Mouse (Mus musculus) liver, embryonic 14.5 days (tissue): Measurements from ENCODE around the gene Sar1b. TPM values are rescaled to one million over a fixed set of nuclear protein-coding genes. Genes with fewer than 3 reads are reported as not detected.

Source experiments
- ATAC-seq: fragments of 200-750 bp; cut with Nextera tagmentation; 2 replicates; pipeline ENCODE4 v1.8.0; 2017; ENCODE audit warnings: moderate number of reproducible peaks, mild to moderate bottlenecking, moderate library complexity; ENCODE audit not compliant: insufficient read depth
- DNase-seq, 3 experiments: peaks; one replicate each; pipeline ENCODE4 v3.0.0-alpha.2; 2012 to 2013; ENCODE audit warnings: low read depth in 3 of 3, low spot score in 3 of 3
- H3K27ac ChIP-seq: fragments of 300-500 bp; sonication (generic); 2 replicates; pipeline ENCODE4 v1.5.1; 2014; ENCODE audit warnings: moderate library complexity, mild to moderate bottlenecking, control low read depth, inconsistent platforms
- H3K27me3 ChIP-seq: fragments of 300-500 bp; sonication (generic); 2 replicates; pipeline ENCODE4 v1.6.1; 2014; ENCODE audit warnings: mild to moderate bottlenecking, low read length, moderate library complexity; ENCODE audit not compliant: control insufficient read depth, insufficient read depth
- H3K36me3 ChIP-seq: fragments of 300-500 bp; sonication (generic); replicated peaks from 2 replicates; pipeline ENCODE4 v1.6.1; 2014; ENCODE audit warnings: low read depth; ENCODE audit not compliant: control insufficient read depth, insufficient read depth
- H3K4me1 ChIP-seq, 2 experiments: fragments of 200-500 bp in 1 of 2; fragments of 300-500 bp in 1 of 2; sonication (generic) in 1 of 2; replicated peaks; 2 replicates each; pipeline ENCODE4 v1.6.1; 2012 to 2014; ENCODE audit warnings: antibody characterized with exemption in 1 of 2, inconsistent platforms in 1 of 2, low read length in 1 of 2; ENCODE audit not compliant: control insufficient read depth in 2 of 2, insufficient read depth in 2 of 2
- H3K4me2 ChIP-seq: fragments of 300-500 bp; sonication (generic); 2 replicates; pipeline ENCODE4 v1.6.1; 2014; ENCODE audit warnings: low read depth, mild to moderate bottlenecking, control low read depth, moderate library complexity
- H3K4me3 ChIP-seq, 2 experiments: fragments of 200-500 bp in 1 of 2; fragments of 300-500 bp in 1 of 2; sonication (generic) in 1 of 2; 2 replicates each; pipeline ENCODE4 v1.5.1; 2012 to 2014; ENCODE audit warnings: low read depth in 2 of 2, low read length in 2 of 2, mild to moderate bottlenecking in 2 of 2, control low read depth in 1 of 2, inconsistent platforms in 1 of 2, moderate library complexity in 1 of 2; ENCODE audit not compliant: insufficient read depth in 1 of 2
- H3K9ac ChIP-seq: fragments of 300-500 bp; sonication (generic); replicated peaks from 2 replicates; pipeline ENCODE4 v1.6.1; 2014; ENCODE audit warnings: mild to moderate bottlenecking, control low read depth, moderate library complexity
- H3K9me3 ChIP-seq: fragments of 300-500 bp; sonication (generic); 2 replicates; pipeline ENCODE4 v1.6.1; 2016; ENCODE audit warnings: low read length, mixed read lengths; ENCODE audit not compliant: control insufficient read depth
- CTCF ChIP-seq: IDR thresholded peaks from 2 replicates; pipeline ENCODE4 v1.5.1; 2016; ENCODE audit warnings: antibody characterized with exemption, low read depth, control low read depth
- EP300 ChIP-seq: IDR thresholded peaks from 2 replicates; pipeline ENCODE4 v1.6.1; 2016; ENCODE audit warnings: antibody characterized with exemption, low read depth
- WGBS: fragments of 180-500 bp; shearing (Covaris S2); extraction: QIAGEN DNeasy Blood & Tissue Kit; methylation state at CpG from one replicate; pipeline ENCODE4 v1.1.7; 2014; ENCODE audit not compliant: insufficient replicate concordance; 5-methylcytosine and 5-hydroxymethylcytosine counted together
- polyA plus RNA-seq, 2 experiments: library from polyadenylated mRNA; depleted of rRNA in 1 of 2; stranded (reverse) in 1 of 2; unstranded in 1 of 2; fragments of >200 nt; fragmentation: Nextera tagmentation in 1 of 2; extraction: Ambion mirVana in 1 of 2; gene quantifications; 2 replicates each; pipeline versions ENCODE4 v1.2.1 to v1.2.3; 2012 to 2014

Sar1b gene
- polyA plus RNA-seq, 2 experiments, result 35.2 to 80.7 TPM

DNA sequence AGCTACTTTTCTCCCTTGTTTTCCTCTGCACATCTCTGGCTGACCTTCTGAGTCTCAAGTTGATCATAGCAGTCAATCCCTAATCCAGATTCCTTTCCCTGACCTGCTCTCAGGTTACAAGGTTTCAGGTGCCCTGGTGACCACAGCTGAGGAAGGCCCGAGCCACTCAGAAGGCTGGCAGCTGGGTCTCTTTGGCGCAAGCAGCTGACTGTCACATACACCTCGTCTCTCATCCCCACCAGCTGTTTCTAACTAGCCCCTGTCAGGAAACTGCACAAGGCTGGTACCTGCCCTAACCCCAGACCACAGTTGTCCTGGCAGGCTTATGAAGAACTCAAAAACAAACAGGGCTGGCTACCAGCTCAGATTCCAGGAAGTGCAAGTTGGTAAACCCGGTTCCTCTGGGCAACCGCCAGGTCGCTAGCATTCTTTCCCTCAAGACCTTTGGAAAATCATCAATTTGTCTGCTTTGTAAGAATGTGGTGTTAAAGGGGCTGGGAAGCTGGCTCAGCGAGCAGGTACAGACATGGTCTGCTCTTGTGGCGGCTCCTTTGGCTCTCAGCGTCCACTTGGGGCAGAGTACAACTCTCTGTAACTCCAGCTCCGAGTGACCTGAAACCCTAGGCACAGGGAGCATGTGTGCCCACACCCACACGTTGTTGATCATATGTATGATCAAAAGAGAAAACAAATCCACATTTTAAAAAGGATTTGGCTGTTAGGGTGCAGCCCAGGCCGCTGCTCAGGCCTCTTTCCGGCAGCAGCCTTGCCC is 43.8 kb downstream of the Sar1b start:
- Histone ChIP-seq H3K4me2 (no peak overlapping the region), H3K4me1 (peaks cover 0 to 7% of the 10 kb centered on the region in 2 experiments; a peak in 2 of 4 replicates), H3K27me3 (no peaks in the 10 kb centered on the region), H3K4me3 (no peak overlapping the region), H3K27ac (no peak overlapping the region), H3K9me3 (no peaks in the 10 kb centered on the region), H3K36me3 (no peaks in the 10 kb centered on the region), H3K9ac (no peak overlapping the region)
- ATAC-seq, result no peak
- WGBS, result 58% methylated on average over 13 of the region's 13 CpGs
- TF ChIP-seq CTCF, result no peak
- no peak for TF ChIP-seq EP300
- no peak for DNase-seq

DNA sequence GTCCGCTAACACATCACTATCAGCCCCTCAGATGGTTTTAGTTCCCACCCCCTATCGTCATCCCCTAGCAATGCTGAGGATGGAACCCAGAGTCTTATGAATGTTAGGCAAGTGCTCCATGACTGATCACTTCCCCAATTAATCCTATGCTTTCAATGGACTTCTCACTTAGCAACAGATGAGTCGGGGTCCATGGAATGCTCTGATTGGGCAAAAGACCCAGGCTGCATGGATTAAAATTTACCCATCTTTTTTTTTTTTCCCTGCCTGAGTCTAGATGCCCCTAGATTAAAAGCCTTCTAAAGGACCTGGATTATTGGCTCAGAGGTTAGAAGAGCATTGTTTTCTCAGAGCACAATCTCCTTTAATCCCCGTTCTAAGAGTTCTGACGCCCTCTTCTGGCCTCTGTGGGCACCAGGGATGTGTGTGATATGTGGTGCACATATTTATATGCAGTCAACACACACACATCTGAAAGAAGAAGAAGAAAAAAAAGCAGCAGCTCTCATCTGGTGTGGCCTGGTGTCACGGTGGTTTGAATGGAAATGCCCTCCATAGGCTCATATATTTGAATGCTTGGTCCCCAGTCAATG is 46.2 kb downstream of the Sar1b start:
- no peak overlapping the region for H3K4me3 ChIP-seq
- H3K9ac ChIP-seq, result no peak overlapping the region
- TF ChIP-seq EP300 (no peak), CTCF (peak; percentile 25; the same call in 1 of the 2 replicates)
- H3K4me2 ChIP-seq, result no peak overlapping the region
- DNase-seq, result peak in 1 of 3 experiments; percentile 33
- H3K36me3 ChIP-seq, result no peaks in the 10 kb centered on the region
- H3K4me1 ChIP-seq, result peaks cover 0 to 7% of the 10 kb centered on the region in 2 experiments; a peak in 2 of 4 replicates
- H3K27ac ChIP-seq, result no peak overlapping the region
- no peaks in the 10 kb centered on the region for H3K9me3 ChIP-seq
- WGBS, result 48% methylated on average over 6 of the region's 6 CpGs
- no peak for ATAC-seq
- no peaks in the 10 kb centered on the region for H3K27me3 ChIP-seq

DNA sequence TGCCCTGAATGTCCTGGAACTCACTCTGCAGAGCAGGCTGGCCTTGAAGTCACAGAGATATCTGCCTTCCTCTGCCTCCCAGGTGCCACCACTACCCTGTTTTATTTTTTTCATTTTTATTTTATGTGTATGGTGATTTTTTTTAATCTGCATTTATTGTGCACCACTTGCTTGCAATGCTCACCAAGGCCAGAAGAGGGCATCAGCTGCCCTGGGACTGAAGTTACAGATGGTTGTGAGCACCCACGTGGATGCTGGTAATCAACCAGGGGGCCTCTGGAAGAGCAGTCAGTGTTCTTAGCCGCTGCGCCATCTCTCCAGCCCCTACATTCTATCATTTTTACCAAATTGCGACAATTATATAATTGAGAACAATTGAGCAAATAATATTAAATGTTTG is 47.7 kb downstream of the Sar1b start:
- ATAC-seq (no peak), DNase-seq (no peak)
- WGBS, result 79% methylated on average over 4 of the region's 4 CpGs
- H3K27me3 ChIP-seq, result no peaks in the 10 kb centered on the region
- no peak overlapping the region for H3K4me3 ChIP-seq
- H3K36me3 ChIP-seq, result no peaks in the 10 kb centered on the region
- TF ChIP-seq EP300 (no peak), CTCF (peak; percentile 66)
- no peaks in the 10 kb centered on the region for H3K9me3 ChIP-seq
- no peaks in the 10 kb centered on the region; a peak in 1 of 4 replicates for H3K4me1 ChIP-seq
- H3K4me2 ChIP-seq, result no peak overlapping the region
- no peak overlapping the region for H3K9ac ChIP-seq
- no peak overlapping the region for H3K27ac ChIP-seq

DNA sequence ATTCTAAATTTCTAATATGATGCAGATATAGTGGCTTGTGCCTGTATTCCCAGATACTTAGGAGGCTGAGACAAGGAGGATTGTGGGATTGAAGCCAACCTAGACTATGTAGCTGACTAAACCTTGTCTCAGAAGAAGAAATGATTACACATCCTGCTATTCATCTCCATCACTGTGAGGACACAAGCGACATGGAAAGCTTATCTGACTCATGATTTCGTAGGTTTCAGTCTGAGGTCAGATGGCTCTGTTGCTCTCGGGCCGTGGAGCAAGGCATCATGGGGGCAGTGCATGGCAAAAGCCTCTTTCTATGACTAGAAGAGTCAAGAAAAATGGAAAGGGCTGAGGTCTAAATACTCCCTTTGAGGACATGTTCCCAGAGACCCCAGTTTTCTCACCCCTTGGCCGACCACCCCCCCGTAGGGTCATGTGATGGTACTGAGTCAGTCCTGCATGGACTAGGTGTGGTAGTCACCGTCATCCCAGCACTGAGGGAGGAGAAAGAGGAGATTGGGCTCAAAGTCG is 48.6 kb downstream of the Sar1b start:
- no peak overlapping the region for H3K27ac ChIP-seq
- no peak overlapping the region for H3K4me3 ChIP-seq
- no peaks in the 10 kb centered on the region for H3K36me3 ChIP-seq
- H3K9me3 ChIP-seq, result no peaks in the 10 kb centered on the region
- DNase-seq, result no peak
- no peak overlapping the region for H3K4me2 ChIP-seq
- no peak for ATAC-seq
- H3K27me3 ChIP-seq, result no peaks in the 10 kb centered on the region
- no peak overlapping the region for H3K9ac ChIP-seq
- 75% methylated on average over 8 of the region's 8 CpGs for WGBS
- TF ChIP-seq CTCF (no peak), EP300 (no peak)
- no peaks in the 10 kb centered on the region; a peak in 1 of 4 replicates for H3K4me1 ChIP-seq

DNA sequence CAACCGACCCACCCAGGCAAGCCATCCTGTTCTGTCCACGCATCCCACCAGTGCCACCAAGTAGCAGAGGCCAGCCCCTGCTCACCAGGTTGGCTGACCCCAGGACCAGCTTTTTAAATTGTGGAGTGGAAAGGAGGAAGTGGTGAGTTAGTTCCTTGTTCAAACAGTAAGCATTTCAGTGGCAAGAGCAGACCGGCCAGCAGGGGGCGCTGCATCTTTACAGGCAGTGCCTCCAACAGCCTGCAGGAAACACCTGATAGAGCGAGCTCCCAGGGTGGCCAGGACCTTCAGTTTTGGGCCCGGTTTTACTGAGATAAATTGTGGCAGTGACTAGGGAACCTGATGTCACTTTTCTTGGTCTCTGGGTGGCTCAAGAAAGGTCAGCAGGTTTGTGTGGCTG is 54.3 kb downstream of the Sar1b start:
- H3K27ac ChIP-seq, result no peak overlapping the region
- H3K4me3 ChIP-seq, result no peak overlapping the region
- DNase-seq (peak; percentile 65 to 70 (median 68)), ATAC-seq (no peak)
- H3K4me1 ChIP-seq, result peaks cover 6 to 7% of the 10 kb centered on the region in 2 experiments
- 20% methylated on average over 6 of the region's 6 CpGs for WGBS
- no peaks in the 10 kb centered on the region for H3K27me3 ChIP-seq
- TF ChIP-seq CTCF (peak; percentile 99), EP300 (no peak)
- no peak overlapping the region for H3K9ac ChIP-seq
- no peak overlapping the region for H3K4me2 ChIP-seq
- H3K9me3 ChIP-seq, result no peaks in the 10 kb centered on the region
- H3K36me3 ChIP-seq, result no peaks in the 10 kb centered on the region
